Mouse (Mus musculus): ENCODE measurements at regions not wholly inside any gene's neighbourhood (a gene's known extent, or its start where the extent isn't known, plus 50 kb on each side); places are given as distances from the start of the nearest gene placed in this dataset.
A peak's percentile ranks its signal among the peaks of the same experiment; 100 is the strongest.
"Not testable (repeated sequence)": the region's sequence is repeated elsewhere in the genome, so short reads cannot be mapped to it uniquely, and the experiment has no call there.

DNA sequence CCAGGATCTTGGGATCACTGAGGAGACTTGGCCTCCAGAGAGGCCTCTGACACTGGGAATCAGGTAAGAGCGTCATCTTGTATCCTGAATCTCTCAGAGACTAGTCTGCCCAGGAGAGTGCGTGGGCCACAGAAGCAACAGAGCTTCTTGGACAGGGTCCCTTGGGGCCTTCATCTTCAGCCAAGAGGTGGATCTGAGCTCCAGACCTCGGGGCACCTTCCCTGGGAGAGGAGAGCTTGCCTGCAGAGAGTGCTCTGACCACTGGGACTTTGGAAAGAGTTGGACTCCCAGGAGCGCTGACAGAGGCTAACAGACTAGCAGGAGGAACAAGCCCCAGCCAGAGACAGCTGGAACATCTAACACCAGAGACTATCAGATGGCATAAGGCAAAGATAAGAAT, 73.9 kb upstream of the Gm15319 start:
- not testable (repeated sequence) for H3K36me3 ChIP-seq (ENCODE audit: control insufficient read depth, insufficient read depth, low read length); H3K27ac ChIP-seq (ENCODE audit: insufficient read depth, low read depth, low read length); H3K27me3 ChIP-seq (replicated peaks; ENCODE audit: control insufficient read depth, insufficient read depth, low read length); H3K4me1 ChIP-seq (ENCODE audit: control insufficient read depth, insufficient read depth, low read length); DNase-seq; H3K4me3 ChIP-seq (ENCODE audit: insufficient read depth, low read depth, low read length)
- 66% methylated on average over 4 of the region's 4 CpGs for WGBS

DNA sequence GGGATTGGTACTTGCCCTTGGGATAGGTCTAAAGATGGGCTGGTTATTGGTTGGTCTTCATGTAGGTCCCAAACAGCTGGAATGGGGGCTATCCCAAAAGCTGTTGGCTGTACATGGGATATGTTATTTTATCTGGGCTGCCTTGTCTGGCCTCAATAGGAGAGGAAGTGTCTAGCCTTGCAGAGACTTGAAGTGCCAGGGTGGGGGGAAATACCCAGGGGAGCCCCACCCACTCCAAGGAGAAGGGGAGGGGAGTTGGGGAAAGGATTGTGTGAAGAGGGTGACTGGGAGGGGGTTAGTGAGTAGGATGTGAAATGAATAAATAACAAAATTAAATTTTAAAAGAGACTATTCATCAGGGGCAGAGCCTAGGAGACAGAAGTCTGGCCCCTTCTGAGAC, 70.2 kb upstream of the Gm15319 start:
- not testable (repeated sequence) for H3K36me3 ChIP-seq (ENCODE audit: control insufficient read depth, insufficient read depth, low read length); H3K27ac ChIP-seq (ENCODE audit: insufficient read depth, low read depth, low read length); H3K4me1 ChIP-seq (ENCODE audit: control insufficient read depth, insufficient read depth, low read length); H3K27me3 ChIP-seq (replicated peaks; ENCODE audit: control insufficient read depth, insufficient read depth, low read length); DNase-seq; H3K4me3 ChIP-seq (ENCODE audit: insufficient read depth, low read depth, low read length)

DNA sequence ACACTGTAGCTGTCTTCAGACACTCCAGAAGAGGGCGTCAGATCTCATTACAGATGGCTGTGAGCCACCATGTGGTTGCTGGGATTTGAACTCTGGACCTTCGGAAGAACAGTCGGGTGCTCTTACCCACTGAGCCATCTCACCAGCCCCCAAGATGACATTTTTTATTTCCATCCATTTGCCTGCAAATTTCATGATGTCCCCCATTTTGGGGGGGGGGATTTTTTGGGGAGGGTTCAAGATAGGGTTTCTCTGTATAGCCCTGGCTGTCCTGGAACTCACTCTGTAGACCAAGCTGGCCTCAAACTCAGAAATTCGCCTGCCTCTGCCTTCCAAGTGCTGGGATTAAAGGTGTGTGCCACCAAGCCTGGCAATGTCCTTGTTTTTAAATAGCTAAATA, 66.5 kb upstream of the Gm15319 start:
- not testable (repeated sequence) for H3K36me3 ChIP-seq (ENCODE audit: control insufficient read depth, insufficient read depth, low read length); H3K4me3 ChIP-seq (ENCODE audit: insufficient read depth, low read depth, low read length); H3K4me1 ChIP-seq (ENCODE audit: control insufficient read depth, insufficient read depth, low read length); H3K27ac ChIP-seq (ENCODE audit: insufficient read depth, low read depth, low read length); DNase-seq; H3K27me3 ChIP-seq (replicated peaks; ENCODE audit: control insufficient read depth, insufficient read depth, low read length)
- 68% methylated on average over 4 of the region's 4 CpGs for WGBS

DNA sequence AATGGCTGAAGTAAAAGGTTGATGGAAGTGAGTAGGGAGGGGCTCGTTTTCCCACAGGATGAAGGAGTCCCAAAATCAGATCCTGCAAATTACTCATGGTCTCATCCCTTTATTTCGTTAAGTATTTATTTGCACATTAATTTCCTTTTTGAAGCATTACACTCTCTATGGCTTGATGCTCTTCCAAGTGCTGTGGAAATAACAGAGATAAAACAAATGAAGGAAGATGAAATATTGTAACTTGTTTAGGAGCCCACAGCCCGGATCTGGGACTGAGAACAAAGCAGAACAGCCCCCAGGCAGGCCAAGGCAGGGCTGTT, 61.9 kb upstream of the Gm15319 start:
- not testable (repeated sequence) for H3K27ac ChIP-seq (ENCODE audit: insufficient read depth, low read depth, low read length); H3K4me1 ChIP-seq (ENCODE audit: control insufficient read depth, insufficient read depth, low read length); H3K36me3 ChIP-seq (ENCODE audit: control insufficient read depth, insufficient read depth, low read length); DNase-seq; H3K4me3 ChIP-seq (ENCODE audit: insufficient read depth, low read depth, low read length); H3K27me3 ChIP-seq (replicated peaks; ENCODE audit: control insufficient read depth, insufficient read depth, low read length)
- WGBS: 26% methylated on average over 3 of the region's 3 CpGs

DNA sequence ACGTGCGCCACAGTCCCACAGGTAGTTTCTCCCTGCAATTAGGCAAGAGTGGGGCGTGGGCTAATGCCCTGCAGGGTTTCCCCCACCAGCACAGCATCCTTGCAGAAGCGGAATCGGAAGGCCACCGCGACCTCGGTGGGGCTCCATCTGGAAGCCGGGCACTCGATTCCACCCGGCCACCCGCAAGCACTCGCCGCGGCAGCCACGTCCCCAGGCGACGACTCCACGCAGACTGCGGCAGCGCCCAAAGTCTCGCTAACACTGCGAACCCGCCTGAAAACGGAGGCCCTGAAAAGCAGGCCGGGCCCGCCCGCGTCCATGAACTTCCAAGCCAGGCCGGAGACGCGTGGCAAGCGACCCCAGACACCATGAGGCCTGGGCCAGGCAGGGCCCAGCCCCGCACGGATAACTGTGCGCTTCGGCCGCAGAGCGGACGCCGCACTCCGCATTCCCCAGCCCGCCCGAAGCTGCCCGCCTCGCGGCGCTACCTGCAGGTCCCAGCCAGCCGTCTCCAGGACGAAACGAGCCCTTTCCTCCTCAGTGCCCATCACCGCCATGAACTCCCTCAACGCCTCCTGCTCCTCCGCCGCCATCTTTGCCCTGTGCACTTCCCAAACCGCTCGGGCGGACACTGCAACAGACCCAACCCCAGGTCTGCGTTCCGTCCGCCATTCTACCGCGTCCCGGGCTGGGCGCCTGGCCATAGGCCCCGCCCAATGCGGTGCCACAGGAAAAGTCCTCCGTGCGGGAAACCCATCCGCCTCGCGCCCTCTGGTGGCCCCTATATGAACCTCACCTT, 61.3 kb upstream of the Gm15319 start:
- not testable (repeated sequence) for H3K27me3 ChIP-seq (replicated peaks; ENCODE audit: control insufficient read depth, insufficient read depth, low read length); H3K36me3 ChIP-seq (ENCODE audit: control insufficient read depth, insufficient read depth, low read length); H3K27ac ChIP-seq (ENCODE audit: insufficient read depth, low read depth, low read length); H3K4me1 ChIP-seq (ENCODE audit: control insufficient read depth, insufficient read depth, low read length)
- TF ChIP-seq CTCF (conservative IDR thresholded peaks at IDR 0.05; ENCODE audit: insufficient read depth, insufficient read length, low read depth, low read length): peak; percentile 52
- peak overlapping the region; percentile 52 for H3K4me3 ChIP-seq (ENCODE audit: insufficient read depth, low read depth, low read length)
- WGBS: 7% methylated on average over 70 of the region's 72 CpGs
- peak; percentile 100 for DNase-seq

DNA sequence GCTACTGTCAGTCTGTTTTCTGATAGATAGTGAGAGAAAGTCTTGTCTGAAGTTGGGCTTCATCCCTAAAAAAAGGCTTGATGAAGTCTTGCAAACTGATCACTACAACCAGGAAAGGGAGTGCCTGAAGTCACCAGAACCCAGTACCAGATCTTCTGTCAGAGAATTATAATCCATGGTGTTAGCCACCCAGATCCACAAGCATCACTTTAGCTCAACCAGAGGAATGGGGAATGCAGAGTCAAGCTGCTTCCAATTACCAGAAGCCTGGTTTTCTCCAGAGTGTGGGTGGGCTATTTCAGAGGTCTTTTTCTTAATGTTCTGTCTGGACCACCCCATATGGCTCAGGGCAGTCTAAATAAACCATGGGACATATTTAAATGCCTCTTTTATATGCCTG, 57.8 kb upstream of the Gm15319 start:
- H3K4me3 ChIP-seq (ENCODE audit: insufficient read depth, low read depth, low read length); DNase-seq; H3K36me3 ChIP-seq (ENCODE audit: control insufficient read depth, insufficient read depth, low read length); H3K27me3 ChIP-seq (replicated peaks; ENCODE audit: control insufficient read depth, insufficient read depth, low read length); H3K4me1 ChIP-seq (ENCODE audit: control insufficient read depth, insufficient read depth, low read length); H3K27ac ChIP-seq (ENCODE audit: insufficient read depth, low read depth, low read length): not testable (repeated sequence)
